Mouse (Mus musculus): ENCODE data around the gene Acot11. TPM values are rescaled to one million over a fixed set of nuclear protein-coding genes. Genes with fewer than 3 reads are reported as not detected.

The Acot11 gene
- 10 to 100 TPM; 35.0 to 57.5 TPM for total RNA-seq (2021)
- long read RNA-seq, experiment 1, full-length matches to known transcripts, result 19 of 24 reads
- long read RNA-seq, experiment 1, partial matches to known transcripts, result 0 of 24 reads
- long read RNA-seq, experiment 1, other reads (novel, unspliced or antisense), result 5 of 24 reads
- long read RNA-seq, experiment 2, full-length matches to known transcripts, result 10 of 16 reads
- long read RNA-seq, experiment 2, partial matches to known transcripts, result 3 of 16 reads
- long read RNA-seq, experiment 2, other reads (novel, unspliced or antisense), result 3 of 16 reads

- no peak for DNase-seq (ENCODE audit: low spot score in 2 of 2)
These were observed at the start of gene Acot11 for GRCm38 (mm10) chr4:106804910-106805274. Gene Acot11, minus strand, starts transcription at chr4:106804998.

- no peak for DNase-seq (ENCODE audit: low spot score in 2 of 2)
These were observed 43.7 kb upstream of the Acot11 start for GRCm38 (mm10) chr4:106848290-106849092.

- no peak for DNase-seq (ENCODE audit: low spot score in 2 of 2)
These were observed 42.9 kb upstream of the Acot11 start for GRCm38 (mm10) chr4:106847591-106848289.

DNA sequence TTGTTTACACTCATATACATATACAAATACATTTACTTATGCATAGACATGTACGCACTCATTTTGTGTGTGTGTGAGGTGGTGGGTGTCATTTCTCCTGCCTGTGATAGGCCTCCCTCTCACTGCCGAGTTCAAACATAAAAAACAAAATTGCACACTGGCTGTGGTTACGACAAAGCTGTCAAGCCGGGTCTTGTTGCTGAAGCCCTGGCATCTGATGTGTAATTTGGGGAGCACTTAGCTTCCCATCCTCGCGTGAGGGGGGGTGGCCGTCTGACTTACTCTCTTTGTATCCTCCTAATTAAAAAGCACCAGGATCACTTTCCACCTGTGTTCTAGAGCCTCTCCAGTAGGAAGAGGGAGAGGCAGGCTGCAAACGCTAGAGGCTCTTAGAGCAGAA lies 37.8 kb upstream of the Acot11 start:
- DNase-seq (ENCODE audit: low spot score in 2 of 2), result no peak

- DNase-seq (ENCODE audit: low spot score in 2 of 2), result no peak
These were observed 37.1 kb upstream of the Acot11 start for GRCm38 (mm10) chr4:106841856-106842255.

- no peak for DNase-seq (ENCODE audit: low spot score in 2 of 2)
These were observed 36.5 kb upstream of the Acot11 start for GRCm38 (mm10) chr4:106841303-106841702.

- no peak for DNase-seq (ENCODE audit: low spot score in 2 of 2)
These were observed 35.9 kb upstream of the Acot11 start for GRCm38 (mm10) chr4:106840651-106841145.

GRCm38 (mm10) chr4:106839964-106840611 lies 35.3 kb upstream of the Acot11 start:
- DNase-seq (ENCODE audit: low spot score in 2 of 2), result peak; percentile 88 to 90

GRCm38 (mm10) chr4:106839254-106839834 lies 34.5 kb upstream of the Acot11 start:
- DNase-seq (ENCODE audit: low spot score in 2 of 2), result peak; percentile 36 to 37

- peak; percentile 95 to 98 for DNase-seq (ENCODE audit: low spot score in 2 of 2)
These were observed 33.9 kb upstream of the Acot11 start for GRCm38 (mm10) chr4:106838548-106839253.

DNA sequence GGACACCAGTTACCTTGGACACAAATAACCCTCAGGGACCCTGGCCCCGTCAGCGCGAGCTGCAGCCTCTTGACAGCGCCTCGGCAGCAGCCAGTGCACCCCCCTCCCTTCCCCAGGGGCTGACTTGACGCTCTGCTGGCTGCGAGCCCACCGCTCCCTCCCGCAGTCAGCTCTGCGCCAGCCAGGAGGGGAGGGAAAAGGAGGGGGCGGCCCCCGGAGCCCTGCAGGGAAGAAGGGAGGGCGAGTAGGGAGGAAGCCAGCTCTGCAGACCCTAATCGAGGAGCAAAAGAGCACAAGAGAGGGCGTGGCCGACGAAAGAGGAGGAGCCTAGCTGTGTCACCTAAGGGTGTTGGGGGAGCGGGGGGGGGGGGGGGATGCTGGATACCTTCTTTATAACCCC lies 33.2 kb upstream of the Acot11 start:
- DNase-seq (ENCODE audit: low spot score in 2 of 2), result peak; percentile 55 to 73

DNA sequence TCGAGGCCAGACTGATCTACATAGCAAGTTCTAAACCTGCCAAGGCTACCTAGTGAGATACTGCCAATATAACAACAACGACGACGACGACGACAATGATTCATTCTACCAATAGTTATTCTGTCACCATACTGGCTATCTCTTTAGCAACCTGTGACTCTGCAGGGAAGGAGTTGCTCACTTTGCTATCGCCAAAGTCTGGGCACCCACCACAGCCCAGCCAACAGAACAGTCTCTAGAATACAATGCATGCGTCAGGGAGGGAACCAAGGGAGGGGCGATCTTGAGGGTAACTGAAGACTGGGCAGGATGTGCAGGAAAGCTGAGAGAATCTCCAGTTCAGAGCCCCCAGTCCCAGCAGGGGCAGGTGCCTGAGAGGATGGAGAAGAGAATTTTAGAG lies 32.6 kb upstream of the Acot11 start:
- no peak for DNase-seq (ENCODE audit: low spot score in 2 of 2)

GRCm38 (mm10) chr4:106830545-106831112 lies 25.8 kb upstream of the Acot11 start:
- no peak for DNase-seq (ENCODE audit: low spot score in 2 of 2)

GRCm38 (mm10) chr4:106827738-106828361 lies 23.1 kb upstream of the Acot11 start:
- peak; percentile 56 to 71 for DNase-seq (ENCODE audit: low spot score in 2 of 2)

GRCm38 (mm10) chr4:106825229-106825628 lies 20.4 kb upstream of the Acot11 start:
- DNase-seq (ENCODE audit: low spot score in 2 of 2), result no peak

DNA sequence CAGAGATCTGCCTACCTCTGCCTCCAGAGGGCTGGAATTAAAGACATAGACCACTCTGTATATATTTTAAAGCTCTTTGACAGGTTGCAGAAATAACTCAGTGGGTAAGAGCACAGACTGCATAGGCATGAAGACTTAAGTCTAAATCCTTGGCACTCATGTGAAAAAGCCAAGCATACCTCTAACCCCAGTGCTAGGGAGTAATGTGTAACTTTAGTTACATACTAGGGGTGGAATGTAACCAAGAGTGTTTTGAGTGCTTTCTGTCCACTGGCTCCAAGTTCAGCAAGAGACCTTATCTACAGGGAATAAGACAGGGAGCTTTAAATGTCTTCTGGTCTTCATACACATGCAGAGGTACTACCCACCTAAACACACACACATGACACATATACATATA lies 14.6 kb upstream of the Acot11 start:
- no peak for DNase-seq (ENCODE audit: low spot score in 2 of 2)

GRCm38 (mm10) chr4:106818332-106818731 lies 13.5 kb upstream of the Acot11 start:
- no peak for DNase-seq (ENCODE audit: low spot score in 2 of 2)

DNA sequence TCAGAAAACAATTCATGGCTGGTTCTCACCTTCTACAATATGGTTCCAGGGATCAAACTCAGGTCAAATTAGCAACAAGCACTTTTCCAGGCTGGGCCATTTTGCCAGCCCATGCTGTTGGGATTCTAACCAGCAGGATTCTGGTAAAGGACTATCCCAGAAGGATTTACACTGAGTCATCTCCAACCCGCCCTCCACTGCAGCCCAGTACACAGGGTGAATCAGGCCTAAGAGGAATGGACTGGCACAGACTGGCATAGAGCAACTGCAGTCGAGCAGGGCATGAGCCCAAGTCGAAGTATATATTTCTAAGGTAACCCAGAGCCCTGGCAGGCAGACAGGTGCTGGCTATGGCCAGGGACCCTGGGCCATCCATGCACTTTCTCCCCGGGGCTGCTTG lies 12.2 kb upstream of the Acot11 start:
- no peak for DNase-seq (ENCODE audit: low spot score in 2 of 2)

All from left cerebral cortex, adult 18-20 months (tissue).